In the genomic region with DNA sequence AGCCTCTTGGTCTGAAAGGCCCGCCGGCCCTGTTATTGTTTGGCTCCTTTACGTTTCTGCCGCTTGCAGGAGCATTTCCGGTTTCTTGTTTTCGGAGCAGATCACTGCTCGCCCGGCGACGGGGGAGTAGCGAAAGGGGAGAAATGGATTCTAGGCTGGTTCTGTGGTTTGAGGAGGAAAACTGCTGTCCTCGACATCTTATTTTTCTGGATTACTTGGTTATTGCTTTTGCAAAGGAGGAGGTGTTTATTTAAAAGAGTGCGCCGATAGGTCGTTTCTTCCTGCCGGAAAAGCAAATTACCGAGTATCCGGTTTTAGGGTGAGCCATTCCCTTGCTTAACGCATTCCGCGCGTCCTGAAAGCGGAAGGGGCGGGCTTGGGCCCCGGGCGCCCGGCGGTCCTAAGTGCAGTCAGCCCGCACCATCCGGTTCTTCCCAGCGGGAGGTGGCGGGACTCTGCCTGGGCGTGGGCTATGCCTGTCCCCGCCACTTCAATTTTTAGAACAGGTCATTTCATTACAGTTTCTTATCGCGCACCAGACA, we compare ENCODE assay signal across 2 mouse cellular contexts.
TF ChIP-seq lines count a peak whose summit lies in the region.

No protein-coding gene starts in this region.

TF ChIP-seq in C2C12, 6 proteins besides CTCF, POLR2A, EP300 and RAD21:
- no peak for TF ChIP-seq MYOG (IDR thresholded peaks at IDR 0.05; ENCODE audit: control insufficient read depth, extremely low read depth, insufficient read length)
- peak; percentile 30 for TF ChIP-seq CEBPB (IDR thresholded peaks at IDR 0.05; ENCODE audit: low read depth)
- TF ChIP-seq USF1 (IDR thresholded peaks at IDR 0.05; ENCODE audit: low read depth): no peak
- no peak for TF ChIP-seq MYOD1 (IDR thresholded peaks at IDR 0.05; ENCODE audit: control insufficient read depth, insufficient read length, low read depth)
- peak; percentile 17 for TF ChIP-seq MAX (IDR thresholded peaks at IDR 0.05)
- no peak for TF ChIP-seq FOSL1 (IDR thresholded peaks at IDR 0.05; ENCODE audit: insufficient read depth, low read length, poor library complexity, severe bottlenecking)

TF ChIP-seq in myocyte, 11 proteins besides CTCF, POLR2A, EP300 and RAD21:
- TF ChIP-seq POLR2AphosphoS2 (IDR thresholded peaks at IDR 0.05; ENCODE audit: insufficient read length, low read depth): peak; percentile 40
- no peak for TF ChIP-seq USF1 (IDR thresholded peaks at IDR 0.05; ENCODE audit: low read depth)
- 0 out of 2 replicates have a peak, but pooled peaks have one; percentile 10 for TF ChIP-seq CEBPB (IDR thresholded peaks at IDR 0.05; ENCODE audit: insufficient read depth, poor library complexity, severe bottlenecking)
- peak in 1 of 3 experiments; percentile 20 for TF ChIP-seq MYOG (IDR thresholded peaks at IDR 0.05; ENCODE audit: control insufficient read depth in 1 of 3, insufficient read depth in 1 of 3, insufficient read length in 2 of 3, low read depth in 2 of 3)
- TF ChIP-seq E2F4 (IDR thresholded peaks at IDR 0.05; ENCODE audit: insufficient read depth): peak; percentile 36
